19 mouse cellular contexts compared by ENCODE assay signal in genomic region chr6:30538800-30539199, GRCm38 (mm10). TPM values are rescaled to one million over a fixed set of nuclear protein-coding genes. Genes with fewer than 3 reads are reported as not detected.
DNase-seq lines count a peak whose midpoint lies in the region; ATAC-seq and TF ChIP-seq lines count a peak whose summit lies in the region.
"Had no signal": no experiment of that assay in that cellular context is flagged by ENCODE, and none has a peak within 500 bp of the region (broad histone marks: within the 10 kb centered on the region; RNA-seq: fewer than 3 reads in every experiment).

No protein-coding gene starts in this region.

- intact Hi-C loops in heart, adult 2 months (cut with DNase I), result loop anchor here (5.0 to 10.0 kb wide), 3 partner anchors 154 to 494 kb away; partner anchors contain the start of gene Cep41

- H3K4me1 ChIP-seq in heart, embryonic 11.5 days (ENCODE audit: control insufficient read depth, insufficient read depth, low read length), result peaks cover 20% of the 10 kb centered on the region
- H3K4me1 ChIP-seq in heart, adult 2 months (ENCODE audit: control insufficient read depth, insufficient read depth, low read length), result no peaks in the 10 kb centered on the region
- peaks cover 15% of the 10 kb centered on the region for H3K4me1 ChIP-seq in lung, embryonic 15.5 days
- peaks cover 28% of the 10 kb centered on the region for H3K4me1 ChIP-seq in embryonic facial prominence, embryonic 14.5 days (ENCODE audit: control insufficient read depth, insufficient read depth, low read length)
- peaks cover 22% of the 10 kb centered on the region for H3K4me1 ChIP-seq in limb, embryonic 15.5 days

- H3K27me3 ChIP-seq in heart, embryonic 11.5 days (ENCODE audit: control insufficient read depth, insufficient read depth, low read length), result no peaks in the 10 kb centered on the region
- H3K27me3 ChIP-seq in heart, adult 2 months (ENCODE audit: control insufficient read depth, insufficient read depth, low read length), result no peaks in the 10 kb centered on the region
- H3K27me3 ChIP-seq in lung, embryonic 15.5 days, result no peaks in the 10 kb centered on the region
- no peaks in the 10 kb centered on the region for H3K27me3 ChIP-seq in embryonic facial prominence, embryonic 14.5 days (replicated peaks; ENCODE audit: control insufficient read depth, insufficient read depth, low read length)
- H3K27me3 ChIP-seq in limb, embryonic 15.5 days, result no peaks in the 10 kb centered on the region
- H3K27me3 ChIP-seq: neural tube, embryonic 12.5 days had no signal

- DNase-seq in heart, adult 2 months, result no peak
- no peak for DNase-seq in lung, postnatal 4 days
- DNase-seq in embryonic facial prominence, embryonic 14.5 days (ENCODE audit: low spot score), result no peak
- no peak for DNase-seq in adrenal gland, adult 2 months
- no peak for DNase-seq in spleen, adult 18-20 months
- DNase-seq: B cell, adult 2 months; cerebellum, postnatal 36 days; gastrocnemius, adult 2 months; kidney, adult 2 months had no signal

- H3K9ac ChIP-seq in heart, embryonic 11.5 days (ENCODE audit: low read depth, low read length), result no peak overlapping the region
- H3K9ac ChIP-seq in heart, adult 2 months (ENCODE audit: low read depth, low read length), result no peak overlapping the region
- no peak overlapping the region for H3K9ac ChIP-seq in lung, embryonic 15.5 days
- no peak overlapping the region for H3K9ac ChIP-seq in embryonic facial prominence, embryonic 14.5 days (ENCODE audit: low read depth, low read length)
- no peak overlapping the region for H3K9ac ChIP-seq in limb, embryonic 15.5 days
- H3K9ac ChIP-seq: liver, embryonic 12.5 days; neural tube, embryonic 12.5 days had no signal

- no peak overlapping the region for H3K4me3 ChIP-seq in heart, embryonic 11.5 days (ENCODE audit: low read depth, low read length)
- H3K4me3 ChIP-seq in heart, adult 2 months, result no peak overlapping the region
- no peak overlapping the region for H3K4me3 ChIP-seq in lung, embryonic 15.5 days
- H3K4me3 ChIP-seq in embryonic facial prominence, embryonic 14.5 days (ENCODE audit: low read depth, low read length), result no peak overlapping the region
- no peak overlapping the region for H3K4me3 ChIP-seq in limb, embryonic 15.5 days
- H3K4me3 ChIP-seq: gastrocnemius, adult 2 months; layer of hippocampus, adult 2 months; liver, embryonic 12.5 days; neural tube, embryonic 12.5 days had no signal

- 67% methylated on average over 5 of the region's 5 CpGs for WGBS in heart, embryonic 11.5 days (ENCODE audit: insufficient replicate concordance)
- 83% methylated on average over 5 of the region's 5 CpGs for WGBS in heart, adult 2 months
- WGBS in lung, embryonic 15.5 days, result 48% methylated on average over 5 of the region's 5 CpGs
- 35% methylated on average over 5 of the region's 5 CpGs for WGBS in embryonic facial prominence, embryonic 14.5 days
- 36% methylated on average over 5 of the region's 5 CpGs for WGBS in limb, embryonic 15.5 days

- no peak overlapping the region for H3K4me2 ChIP-seq in heart, embryonic 11.5 days
- no peak overlapping the region for H3K4me2 ChIP-seq in lung, embryonic 15.5 days
- no peak overlapping the region for H3K4me2 ChIP-seq in embryonic facial prominence, embryonic 14.5 days (ENCODE audit: low read depth, low read length)
- H3K4me2 ChIP-seq in limb, embryonic 15.5 days, result no peak overlapping the region
- H3K4me2 ChIP-seq: liver, embryonic 12.5 days; neural tube, embryonic 12.5 days had no signal

- H3K27ac ChIP-seq in heart, embryonic 11.5 days (ENCODE audit: low read depth, low read length), result peak overlapping the region; percentile 16; the same call in 1 of the 2 replicates
- no peak overlapping the region for H3K27ac ChIP-seq in heart, adult 2 months
- 0 out of 2 replicates have a peak overlapping the region, but pooled peaks have one; percentile 7 for H3K27ac ChIP-seq in lung, embryonic 15.5 days
- peak overlapping the region; percentile 88 for H3K27ac ChIP-seq in embryonic facial prominence, embryonic 14.5 days (replicated peaks; ENCODE audit: low read depth, low read length)
- H3K27ac ChIP-seq in limb, embryonic 15.5 days, result peak overlapping the region; percentile 57
- H3K27ac ChIP-seq: gastrocnemius, adult 2 months; layer of hippocampus, adult 2 months; liver, embryonic 12.5 days; neural tube, embryonic 12.5 days had no signal

- H3K79me2 ChIP-seq in heart, adult 2 months (replicated peaks; ENCODE audit: control insufficient read depth, insufficient read depth, low read length), result no peaks in the 10 kb centered on the region

- H3K36me3 ChIP-seq in heart, embryonic 11.5 days (ENCODE audit: control insufficient read depth, insufficient read depth, low read length), result no peaks in the 10 kb centered on the region
- H3K36me3 ChIP-seq in heart, adult 2 months (ENCODE audit: control insufficient read depth, insufficient read depth, low read length), result no peaks in the 10 kb centered on the region
- H3K36me3 ChIP-seq in lung, embryonic 15.5 days, result no peaks in the 10 kb centered on the region
- no peaks in the 10 kb centered on the region for H3K36me3 ChIP-seq in embryonic facial prominence, embryonic 14.5 days (ENCODE audit: control insufficient read depth, insufficient read depth, low read length)
- H3K36me3 ChIP-seq in limb, embryonic 15.5 days, result no peaks in the 10 kb centered on the region
- H3K36me3 ChIP-seq: liver, embryonic 12.5 days; neural tube, embryonic 12.5 days had no signal

- no peak for TF ChIP-seq POLR2A in heart, adult 2 months (IDR thresholded peaks at IDR 0.05; ENCODE audit: insufficient read depth, low read depth, low read length)

- no peak for TF ChIP-seq CTCF in heart, adult 2 months (IDR thresholded peaks at IDR 0.05)

- H3K9me3 ChIP-seq in heart, embryonic 11.5 days (replicated peaks; ENCODE audit: control insufficient read depth, low read length), result no peaks in the 10 kb centered on the region
- H3K9me3 ChIP-seq in lung, embryonic 15.5 days, result no peaks in the 10 kb centered on the region
- H3K9me3 ChIP-seq in embryonic facial prominence, embryonic 14.5 days (ENCODE audit: control insufficient read depth, low read length), result no peaks in the 10 kb centered on the region
- no peaks in the 10 kb centered on the region for H3K9me3 ChIP-seq in limb, embryonic 15.5 days
- H3K9me3 ChIP-seq: liver, embryonic 12.5 days; neural tube, embryonic 12.5 days had no signal

- ATAC-seq in heart, embryonic 11.5 days (replicated peaks; ENCODE audit: insufficient number of reproducible peaks, low FRiP score, low TSS enrichment), result no peak
- ATAC-seq in lung, embryonic 15.5 days (ENCODE audit: borderline replicate concordance, extremely low read depth, low FRiP score, low TSS enrichment), result no peak
- peak; percentile 54; the same call in 1 of the 2 replicates for ATAC-seq in embryonic facial prominence, embryonic 14.5 days (ENCODE audit: low read depth)
- no peak for ATAC-seq in limb, embryonic 15.5 days (ENCODE audit: insufficient number of reproducible peaks, low FRiP score, low TSS enrichment, low read depth)
- ATAC-seq: forebrain, embryonic 14.5 days; liver, embryonic 12.5 days; midbrain, embryonic 16.5 days had no signal

- TF ChIP-seq EP300 in heart, adult 2 months (IDR thresholded peaks at IDR 0.05; ENCODE audit: insufficient read depth, low read depth, low read length), result no peak

RNA-seq across cellular contexts. Expression of gene Cpa2, which starts 2.6 kb away (rescaled TPM):
- 8.3 and 11.7 TPM in 2 replicates for polyA plus RNA-seq in heart, embryonic 11.5 days (2014; fragmentation: Nextera tagmentation; extraction: Ambion mirVana)
- total RNA-seq in heart, adult 2 months (2021), result not detected
- 0.12 TPM in 1 of 2 replicates, not detected in the other for polyA plus RNA-seq in heart, adult 2 months (2012; rRNA removed)
- 6.6 and 10.5 TPM in 2 replicates for polyA plus RNA-seq in lung, embryonic 15.5 days (2015; fragmentation: Nextera tagmentation; extraction: Ambion mirVana)
- 3.3 and 4.5 TPM in 2 replicates for polyA plus RNA-seq in embryonic facial prominence, embryonic 14.5 days (2014; fragmentation: Nextera tagmentation; extraction: Ambion mirVana)
- 4.8 and 6.7 TPM in 2 replicates for polyA plus RNA-seq in limb, embryonic 15.5 days (2015; fragmentation: Nextera tagmentation; extraction: Ambion mirVana)
- total RNA-seq in adrenal gland, adult 2 months (2021), result under 1 TPM; 0.69 to 0.98 TPM
- 0.10 TPM in 1 of 2 replicates, not detected in the other for polyA plus RNA-seq in adrenal gland, adult 2 months (2012; rRNA removed)
- total RNA-seq: gastrocnemius, adult 2 months had no signal

RNA-seq across cellular contexts. Expression of gene Ssmem1, which starts 29.2 kb away (rescaled TPM):
- polyA plus RNA-seq in heart, embryonic 11.5 days (2014; fragmentation: Nextera tagmentation; extraction: Ambion mirVana), result 0.62 TPM in 1 of 2 replicates, not detected in the other
- not detected for total RNA-seq in heart, adult 2 months (2021)
- polyA plus RNA-seq in heart, adult 2 months (2012; rRNA removed), result 0.16 TPM in 1 of 2 replicates, not detected in the other
- 0.12 TPM in 1 of 2 replicates, not detected in the other for polyA plus RNA-seq in lung, embryonic 15.5 days (2015; fragmentation: Nextera tagmentation; extraction: Ambion mirVana)
- polyA plus RNA-seq in embryonic facial prominence, embryonic 14.5 days (2014; fragmentation: Nextera tagmentation; extraction: Ambion mirVana), result 0.51 TPM in 1 of 2 replicates, not detected in the other
- 0.14 TPM in 1 of 2 replicates, not detected in the other for polyA plus RNA-seq in limb, embryonic 15.5 days (2015; fragmentation: Nextera tagmentation; extraction: Ambion mirVana)
- total RNA-seq in adrenal gland, adult 2 months (2021), result under 1 TPM in 1 of 2 experiments, not detected in 1; 0.28 TPM
- not detected in 2 replicates for polyA plus RNA-seq in adrenal gland, adult 2 months (2012; rRNA removed)
- total RNA-seq: hematopoietic stem cell, adult 5-6 weeks had no signal

RNA-seq across cellular contexts. Expression of gene Tmem209, which starts 29.2 kb away (rescaled TPM):
- 29.3 and 30.9 TPM in 2 replicates for polyA plus RNA-seq in heart, embryonic 11.5 days (2014; fragmentation: Nextera tagmentation; extraction: Ambion mirVana)
- total RNA-seq in heart, adult 2 months (2021), result 1 to 10 TPM; 6.3 to 7.5 TPM
- polyA plus RNA-seq in heart, adult 2 months (2012; rRNA removed), result 15.9 and 32.9 TPM in 2 replicates
- 35.3 and 39.6 TPM in 2 replicates for polyA plus RNA-seq in lung, embryonic 15.5 days (2015; fragmentation: Nextera tagmentation; extraction: Ambion mirVana)
- 31.0 and 36.9 TPM in 2 replicates for polyA plus RNA-seq in embryonic facial prominence, embryonic 14.5 days (2014; fragmentation: Nextera tagmentation; extraction: Ambion mirVana)
- 28.0 and 28.1 TPM in 2 replicates for polyA plus RNA-seq in limb, embryonic 15.5 days (2015; fragmentation: Nextera tagmentation; extraction: Ambion mirVana)
- 10 to 100 TPM; 24.2 to 28.0 TPM for total RNA-seq in adrenal gland, adult 2 months (2021)
- 32.8 and 43.3 TPM in 2 replicates for polyA plus RNA-seq in adrenal gland, adult 2 months (2012; rRNA removed)

RNA-seq across cellular contexts. Expression of gene Cpa4, which starts 29.4 kb away (rescaled TPM):
- polyA plus RNA-seq in heart, embryonic 11.5 days (2014; fragmentation: Nextera tagmentation; extraction: Ambion mirVana), result 2.4 TPM in 2 replicates
- total RNA-seq in heart, adult 2 months (2021), result not detected
- polyA plus RNA-seq in heart, adult 2 months (2012; rRNA removed), result not detected in 2 replicates
- polyA plus RNA-seq in lung, embryonic 15.5 days (2015; fragmentation: Nextera tagmentation; extraction: Ambion mirVana), result 0.13 and 0.15 TPM in 2 replicates
- polyA plus RNA-seq in embryonic facial prominence, embryonic 14.5 days (2014; fragmentation: Nextera tagmentation; extraction: Ambion mirVana), result 3.0 and 3.4 TPM in 2 replicates
- polyA plus RNA-seq in limb, embryonic 15.5 days (2015; fragmentation: Nextera tagmentation; extraction: Ambion mirVana), result 5.2 and 6.3 TPM in 2 replicates
- 1 to 10 TPM; 1.6 to 2.1 TPM for total RNA-seq in adrenal gland, adult 2 months (2021)
- 0.94 and 1.1 TPM in 2 replicates for polyA plus RNA-seq in adrenal gland, adult 2 months (2012; rRNA removed)
- total RNA-seq: gastrocnemius, adult 2 months; heart, adult 8-10 months; hematopoietic stem cell, adult 5-6 weeks; layer of hippocampus, adult 2 months had no signal
- polyA plus RNA-seq: kidney, adult 2 months had no signal
